Mouse (Mus musculus) embryonic stem cell, embryonic (primary cell): ENCODE results near the gene Cast.

Source experiments
- CTCF ChIA-PET, 4 experiments: fragments of 300-600 bp in 2 of 4; fragments of 350-600 bp in 2 of 4; sonication (Branson Sonifier 250); formaldehyde crosslinking; loops; one replicate each; lab custom pipeline; 2022; ENCODE audit warnings: inconsistent platforms in 2 of 4; lab: Charles Lee
- POLR2A ChIA-PET, 4 experiments: fragments of 300-600 bp in 2 of 4; fragments of 350-600 bp in 2 of 4; sonication (Branson Sonifier 250); formaldehyde crosslinking; loops; one replicate each; lab custom pipeline; 2022; ENCODE audit warnings: antibody characterized with exemption in 4 of 4, inconsistent platforms in 1 of 4; lab: Charles Lee

Gene Cast

GRCm38 (mm10) chr13:74808152-74808929 is at the start of gene Cast:
Gene Cast, minus strand, starts transcription at chr13:74808810.
- ChIA-PET CTCF (interaction anchor here in 3 of 4 experiments (0.5 to 0.7 kb wide), 5 partner anchors 16 to 1513 kb away, joined by 3 to 12 read pairs (median 3); no protein-coding TSS in a partner anchor), POLR2A (interaction anchor here in 3 of 4 experiments (0.6 to 2.6 kb wide), 20 partner anchors 11 to 1135 kb away, joined by 3 to 17 read pairs (median 4); partner anchors contain the start of gene Pdcd6 (in 1 of the 3))

GRCm38 (mm10) chr13:74854338-74855047 is 45.9 kb upstream of the Cast start:
- ChIA-PET CTCF (interaction anchor here in 2 of 4 experiments (0.6 kb wide), 2 partner anchors 35 to 465 kb away, joined by 3 read pairs; no protein-coding TSS in a partner anchor), POLR2A (interaction anchor here in 1 of 4 experiments (0.6 to 1.2 kb wide), 2 partner anchors 245 to 538 kb away, joined by 3 read pairs; no protein-coding TSS in a partner anchor)

- ChIA-PET CTCF (interaction anchor here in 1 of 4 experiments (0.6 kb wide), 1 partner anchor 814 kb away, joined by 3 read pairs; no protein-coding TSS in a partner anchor), POLR2A (no interaction called here)
These were observed 42.2 kb upstream of the Cast start for GRCm38 (mm10) chr13:74850823-74851222.

- CTCF ChIA-PET: no interaction called here
These were observed 37.3 kb upstream of the Cast start for GRCm38 (mm10) chr13:74845886-74846285.

GRCm38 (mm10) chr13:74834543-74834942 is 25.9 kb upstream of the Cast start:
- CTCF ChIA-PET: no interaction called here
- POLR2A ChIA-PET: no interaction called here

More at GRCm38 (mm10) chr13:74845886-74846285, 37.3 kb upstream of the Cast start:
- POLR2A ChIA-PET: interaction anchor here in 2 of 4 experiments (0.6 to 0.9 kb wide), 3 partner anchors 38 to 228 kb away, joined by 3 to 4 read pairs (median 3); no protein-coding TSS in a partner anchor

GRCm38 (mm10) chr13:74822095-74822494 is 13.5 kb upstream of the Cast start:
- CTCF ChIA-PET: no interaction called here
- POLR2A ChIA-PET: no interaction called here

- POLR2A ChIA-PET: no interaction called here
- CTCF ChIA-PET: no interaction called here
These were observed 7.1 kb upstream of the Cast start for GRCm38 (mm10) chr13:74815753-74816152.

- ChIA-PET CTCF (interaction anchor here in 2 of 4 experiments (0.5 to 0.6 kb wide), 3 partner anchors 158 to 837 kb away, joined by 3 to 12 read pairs (median 3); no protein-coding TSS in a partner anchor), POLR2A (interaction anchor here in 3 of 4 experiments (0.6 to 2.6 kb wide), 14 partner anchors 10 to 1136 kb away, joined by 3 to 17 read pairs (median 6); partner anchors contain the start of gene Pdcd6 (in 1 of the 3))
These were observed 1.0 kb downstream of the Cast start for GRCm38 (mm10) chr13:74807446-74808151.

- CTCF ChIA-PET: no interaction called here
- POLR2A ChIA-PET: interaction anchor here in 3 of 4 experiments (0.6 to 2.6 kb wide), 7 partner anchors 10 to 1136 kb away, joined by 3 to 17 read pairs (median 10); partner anchors contain the start of gene Pdcd6 (in 1 of the 3)
These were observed 1.7 kb downstream of the Cast start for GRCm38 (mm10) chr13:74806934-74807333.

GRCm38 (mm10) chr13:74794435-74794834 is 14.2 kb downstream of the Cast start:
- ChIA-PET POLR2A (interaction anchor here in 1 of 4 experiments (3.4 kb wide), 1 partner anchor 13 kb away, joined by 17 read pairs; the partner anchor contains the start of gene Cast), CTCF (interaction anchor here in 1 of 4 experiments (1.1 kb wide), 1 partner anchor 59 kb away, joined by 3 read pairs; no protein-coding TSS in a partner anchor)

- ChIA-PET POLR2A (interaction anchor here in 1 of 4 experiments (0.7 to 1.2 kb wide), 2 partner anchors 18 to 170 kb away, joined by 3 to 4 read pairs; no protein-coding TSS in a partner anchor), CTCF (interaction anchor here in 1 of 4 experiments (0.6 kb wide), 1 partner anchor 294 kb away, joined by 3 read pairs; no protein-coding TSS in a partner anchor)
These were observed 20.9 kb downstream of the Cast start for GRCm38 (mm10) chr13:74787681-74788080.

GRCm38 (mm10) chr13:74772151-74772550 is 36.5 kb downstream of the Cast start:
- POLR2A ChIA-PET: interaction anchor here in 2 of 4 experiments (0.9 to 1.0 kb wide), 2 partner anchors 36 to 37 kb away, joined by 3 read pairs; partner anchors contain the start of gene Cast (in 2 of the 2)
- CTCF ChIA-PET: no interaction called here

- POLR2A ChIA-PET: interaction anchor here in 2 of 4 experiments (0.7 to 1.9 kb wide), 5 partner anchors 12 to 153 kb away, joined by 3 to 6 read pairs (median 3); partner anchors contain the start of gene Cast (in 1 of the 2)
These were observed 38.1 kb downstream of the Cast start for GRCm38 (mm10) chr13:74770480-74770879.

GRCm38 (mm10) chr13:74769871-74770270 is 38.7 kb downstream of the Cast start:
- ChIA-PET POLR2A (interaction anchor here in 2 of 4 experiments (0.6 to 1.9 kb wide), 7 partner anchors 11 to 153 kb away, joined by 3 to 6 read pairs (median 3); partner anchors contain the start of gene Cast (in 1 of the 2)), CTCF (interaction anchor here in 1 of 4 experiments (0.6 kb wide), 1 partner anchor 235 kb away, joined by 6 read pairs; no protein-coding TSS in a partner anchor)

More at GRCm38 (mm10) chr13:74770480-74770879, 38.1 kb downstream of the Cast start:
- CTCF ChIA-PET: no interaction called here

- CTCF ChIA-PET: no interaction called here
- POLR2A ChIA-PET: interaction anchor here in 1 of 4 experiments (0.6 kb wide), 1 partner anchor 129 kb away, joined by 3 read pairs; no protein-coding TSS in a partner anchor
These were observed 41.4 kb downstream of the Cast start for GRCm38 (mm10) chr13:74767186-74767585.

GRCm38 (mm10) chr13:74762741-74763140 is 45.9 kb downstream of the Cast start:
- POLR2A ChIA-PET: no interaction called here
- CTCF ChIA-PET: no interaction called here

GRCm38 (mm10) chr13:74759152-74759551 is 49.5 kb downstream of the Cast start:
- CTCF ChIA-PET: no interaction called here
- POLR2A ChIA-PET: no interaction called here
